Mouse (Mus musculus) heart, embryonic 15.5 days (tissue): Measurements from ENCODE around the gene Sox6. TPM values are rescaled to one million over a fixed set of nuclear protein-coding genes. Genes with fewer than 3 reads are reported as not detected.

ENCODE experiments used
- ATAC-seq: fragments of 200-750 bp; cut with Nextera tagmentation; replicated peaks from 2 replicates; pipeline ENCODE4 v1.8.0; 2017; ENCODE audit warnings: low read depth, moderate TSS enrichment; ENCODE audit not compliant: insufficient number of reproducible peaks, insufficient read depth, low FRiP score
- H3K27ac ChIP-seq: fragments of 300-500 bp; sonication (generic); 2 replicates; pipeline ENCODE4 v1.5.1; 2015; ENCODE audit warnings: mild to moderate bottlenecking, inconsistent platforms
- H3K27me3 ChIP-seq: fragments of 300-500 bp; sonication (generic); 2 replicates; pipeline ENCODE4 v1.6.1; 2015; ENCODE audit warnings: inconsistent platforms
- H3K36me3 ChIP-seq: fragments of 300-500 bp; sonication (generic); 2 replicates; pipeline ENCODE4 v1.6.1; 2015; ENCODE audit warnings: mild to moderate bottlenecking, inconsistent platforms
- H3K4me1 ChIP-seq: fragments of 300-500 bp; sonication (generic); replicated peaks from 2 replicates; pipeline ENCODE4 v1.6.1; 2015; ENCODE audit warnings: inconsistent platforms
- H3K4me2 ChIP-seq: fragments of 300-500 bp; sonication (generic); 2 replicates; pipeline ENCODE4 v1.6.1; 2015; ENCODE audit warnings: inconsistent platforms, mild to moderate bottlenecking, moderate library complexity
- H3K4me3 ChIP-seq: fragments of 300-500 bp; sonication (generic); 2 replicates; pipeline ENCODE4 v1.5.1; 2015; ENCODE audit warnings: mild to moderate bottlenecking, inconsistent platforms
- H3K9ac ChIP-seq: fragments of 300-500 bp; sonication (generic); 2 replicates; pipeline ENCODE4 v1.6.1; 2015; ENCODE audit warnings: mild to moderate bottlenecking, inconsistent platforms
- H3K9me3 ChIP-seq: fragments of 300-500 bp; sonication (generic); replicated peaks from 2 replicates; pipeline ENCODE4 v1.6.1; 2016; ENCODE audit warnings: inconsistent platforms
- WGBS: fragments of 180-500 bp; shearing (Covaris S2); methylation state at CpG from one replicate; pipeline ENCODE4 v1.1.7; 2015; ENCODE audit warnings: mixed read lengths; 5-methylcytosine and 5-hydroxymethylcytosine counted together
- polyA plus RNA-seq: library from polyadenylated mRNA; unstranded; fragments of >200 nt; fragmentation: Nextera tagmentation; extraction: Ambion mirVana; gene quantifications from 2 replicates; pipeline ENCODE4 v1.2.1, GENCODE M21; 2015

The Sox6 gene
- polyA plus RNA-seq, 1 experiment from 2014 or later, result 31.1 TPM

DNA sequence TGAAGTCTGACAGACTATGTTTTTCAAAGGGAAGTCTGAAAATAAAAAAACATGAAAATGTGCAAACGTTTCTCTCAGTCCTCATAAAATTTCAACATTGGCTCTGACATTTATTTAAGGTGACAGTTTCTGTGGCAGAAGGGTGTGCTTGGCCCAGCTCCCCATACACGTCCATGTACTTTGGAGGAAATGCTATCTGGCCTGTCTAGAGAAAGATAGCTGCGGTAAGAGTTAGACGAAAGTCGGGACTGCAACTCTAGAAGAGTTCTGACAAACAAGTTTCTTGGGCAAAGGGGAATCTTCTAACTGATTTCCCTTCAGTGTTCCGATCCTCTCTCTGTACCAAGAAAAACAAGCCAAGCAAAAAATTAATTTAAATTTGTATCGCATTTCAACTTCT lies 150.5 kb downstream of the Sox6 start:
- no peak overlapping the region for H3K9ac ChIP-seq
- H3K27ac ChIP-seq, result no peak overlapping the region
- H3K4me2 ChIP-seq, result no peak overlapping the region
- no peak overlapping the region for H3K4me3 ChIP-seq
- WGBS, result 64% methylated on average over 7 of the region's 7 CpGs
- H3K4me1 ChIP-seq, result no peaks in the 10 kb centered on the region
- H3K36me3 ChIP-seq, result no peaks in the 10 kb centered on the region
- no peaks in the 10 kb centered on the region for H3K9me3 ChIP-seq
- H3K27me3 ChIP-seq, result no peaks in the 10 kb centered on the region
- no peak for ATAC-seq

DNA sequence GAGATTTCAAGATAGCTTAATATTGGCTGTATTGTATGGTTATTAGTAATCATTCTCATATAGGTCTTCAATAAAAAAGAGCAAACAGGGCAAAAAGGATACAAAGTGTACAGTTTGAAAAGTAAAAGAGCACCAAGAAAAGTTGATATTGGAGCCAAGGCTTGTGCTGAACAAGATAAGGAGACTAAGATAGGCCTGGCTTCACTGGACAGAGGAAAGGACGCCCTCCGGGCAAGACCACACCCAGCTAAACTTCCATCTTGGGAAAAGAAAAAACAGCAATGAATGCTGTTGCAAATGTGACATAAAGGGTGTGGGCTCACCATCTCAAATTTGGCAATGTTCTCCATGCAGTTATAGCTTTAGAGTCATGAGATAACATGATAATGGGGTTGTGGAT lies 165.7 kb downstream of the Sox6 start:
- no peak overlapping the region for H3K27ac ChIP-seq
- 78% methylated on average over 2 of the region's 2 CpGs for whole genome bisulfite sequencing
- no peak overlapping the region for H3K4me2 ChIP-seq
- no peaks in the 10 kb centered on the region for H3K9me3 ChIP-seq
- no peak overlapping the region for H3K4me3 ChIP-seq
- peaks cover 5% of the 10 kb centered on the region; the same call in 1 of the 2 replicates for H3K4me1 ChIP-seq
- no peaks in the 10 kb centered on the region for H3K27me3 ChIP-seq
- no peaks in the 10 kb centered on the region for H3K36me3 ChIP-seq
- ATAC-seq, result no peak
- H3K9ac ChIP-seq, result no peak overlapping the region

DNA sequence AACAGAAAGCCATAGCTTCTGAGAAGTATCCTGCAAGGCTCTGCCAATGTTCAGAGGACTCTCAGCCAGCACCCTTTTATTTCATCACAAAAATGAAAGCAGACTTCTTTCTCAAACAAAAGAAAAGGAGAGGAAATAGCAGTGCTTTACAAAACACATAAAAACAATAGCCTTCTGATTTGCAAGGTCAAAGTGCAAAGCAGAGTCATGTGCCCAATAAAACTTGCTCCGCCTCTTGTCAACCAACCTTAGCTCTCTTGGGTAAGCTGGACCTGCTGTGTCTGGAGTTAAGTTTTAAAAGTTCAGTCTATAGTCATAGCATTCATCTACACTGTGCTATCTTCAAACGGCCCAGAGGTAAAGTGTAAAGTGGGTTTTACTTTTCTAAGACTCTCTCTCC lies 170.1 kb downstream of the Sox6 start:
- Histone ChIP-seq H3K9ac (no peak overlapping the region), H3K36me3 (no peaks in the 10 kb centered on the region), H3K4me1 (peaks cover 21% of the 10 kb centered on the region), H3K4me3 (no peak overlapping the region), H3K9me3 (no peaks in the 10 kb centered on the region), H3K27ac (no peak overlapping the region), H3K27me3 (no peaks in the 10 kb centered on the region), H3K4me2 (no peak overlapping the region)
- ATAC-seq, result no peak
- WGBS, result 69% methylated on average over 2 of the region's 2 CpGs

DNA sequence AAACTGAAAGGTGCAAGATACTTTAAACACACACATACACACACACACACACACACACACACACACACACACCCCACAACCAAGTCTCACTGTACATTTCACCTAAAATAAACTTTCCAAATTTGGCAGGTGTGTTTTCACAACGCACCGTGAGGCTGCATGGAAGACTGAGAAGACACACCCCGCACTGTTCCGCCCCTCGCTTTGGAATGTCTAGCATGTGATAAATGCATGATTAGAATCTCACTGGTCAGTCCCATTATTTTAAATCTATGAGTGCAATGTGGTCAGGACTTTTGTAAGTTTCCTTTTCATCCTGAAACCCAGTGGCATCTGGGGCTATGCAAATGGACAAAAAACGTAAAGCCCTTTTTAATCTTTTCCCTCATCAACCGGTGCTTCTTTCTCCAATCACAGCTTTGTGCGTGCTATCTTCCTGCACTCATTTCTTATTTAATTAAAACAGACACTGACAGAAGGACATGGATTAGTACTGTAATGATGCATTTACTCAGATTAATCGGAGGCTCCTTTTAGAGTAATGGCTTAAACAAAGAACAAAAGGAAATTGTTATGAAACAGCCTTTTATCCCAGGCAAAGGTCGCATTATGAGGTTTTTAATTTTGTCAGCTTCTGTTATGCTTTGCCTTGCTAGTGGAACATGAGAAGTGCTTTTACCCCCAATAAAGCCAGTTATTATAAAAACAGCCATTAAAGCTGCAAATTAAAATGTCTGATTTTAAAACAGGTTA lies 170.9 kb downstream of the Sox6 start:
- H3K36me3 ChIP-seq, result no peaks in the 10 kb centered on the region
- ATAC-seq, result no peak
- H3K4me3 ChIP-seq, result no peak overlapping the region
- peaks cover 21% of the 10 kb centered on the region for H3K4me1 ChIP-seq
- no peaks in the 10 kb centered on the region for H3K27me3 ChIP-seq
- no peak overlapping the region for H3K27ac ChIP-seq
- WGBS, result 47% methylated on average over 10 of the region's 10 CpGs
- no peaks in the 10 kb centered on the region for H3K9me3 ChIP-seq
- no peak overlapping the region for H3K9ac ChIP-seq
- no peak overlapping the region for H3K4me2 ChIP-seq

- Histone ChIP-seq H3K27me3 (no peaks in the 10 kb centered on the region), H3K36me3 (no peaks in the 10 kb centered on the region), H3K9me3 (no peaks in the 10 kb centered on the region), H3K27ac (no peak overlapping the region), H3K4me1 (peaks cover 21% of the 10 kb centered on the region), H3K9ac (no peak overlapping the region), H3K4me3 (no peak overlapping the region), H3K4me2 (no peak overlapping the region)
- WGBS, result 45% methylated on average over 9 of the region's 9 CpGs
- no peak for ATAC-seq
Measured at GRCm38 (mm10) chr7:115866698-115867500, 171.7 kb downstream of the Sox6 start.

DNA sequence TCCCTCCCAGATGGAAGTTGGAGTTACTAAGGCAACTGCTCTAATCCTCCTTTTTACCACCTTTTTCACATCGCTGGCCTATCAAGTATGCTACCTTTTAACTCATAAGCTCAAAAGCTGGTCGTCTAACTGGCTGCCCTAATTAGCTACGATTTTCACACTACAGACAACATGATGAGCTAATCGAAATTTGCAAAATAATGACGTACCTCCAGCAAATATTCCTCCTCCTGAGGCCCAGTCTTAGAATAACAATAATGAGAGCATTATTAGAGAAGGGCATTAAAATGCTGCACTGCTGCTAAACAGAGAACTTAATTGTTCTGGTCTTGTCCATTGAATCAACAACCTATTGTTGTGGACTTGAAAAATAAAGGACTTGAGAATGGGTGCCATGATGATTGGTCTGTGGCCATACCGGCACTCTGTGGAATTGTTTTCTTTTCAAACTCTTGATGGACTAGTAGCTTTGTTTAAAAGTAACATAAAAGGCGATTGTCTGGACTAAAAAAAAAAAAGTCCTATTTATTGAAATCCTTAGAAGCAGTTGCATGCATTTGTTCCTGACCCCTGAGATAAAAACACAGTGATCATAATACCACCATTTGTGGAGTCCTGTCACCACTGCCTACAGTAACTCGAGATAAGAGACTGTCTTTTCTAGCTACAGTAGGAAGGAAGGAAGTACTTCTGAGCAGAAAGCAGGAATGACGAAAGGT lies 172.5 kb downstream of the Sox6 start:
- Histone ChIP-seq H3K9me3 (no peaks in the 10 kb centered on the region), H3K27ac (no peak overlapping the region), H3K9ac (no peak overlapping the region), H3K36me3 (no peaks in the 10 kb centered on the region), H3K4me2 (no peak overlapping the region), H3K27me3 (no peaks in the 10 kb centered on the region), H3K4me1 (peaks cover 21% of the 10 kb centered on the region), H3K4me3 (no peak overlapping the region)
- WGBS, result 44% methylated on average over 9 of the region's 9 CpGs
- no peak for ATAC-seq

GRCm38 (mm10) chr7:115865231-115865630 lies 173.4 kb downstream of the Sox6 start:
- H3K27ac ChIP-seq, result no peak overlapping the region
- H3K36me3 ChIP-seq, result no peaks in the 10 kb centered on the region
- no peaks in the 10 kb centered on the region for H3K9me3 ChIP-seq
- H3K4me3 ChIP-seq, result no peak overlapping the region
- H3K27me3 ChIP-seq, result no peaks in the 10 kb centered on the region
- H3K4me1 ChIP-seq, result peaks cover 21% of the 10 kb centered on the region
- ATAC-seq, result no peak
- no peak overlapping the region for H3K4me2 ChIP-seq
- 77% methylated on average over 6 of the region's 6 CpGs for WGBS
- H3K9ac ChIP-seq, result no peak overlapping the region

DNA sequence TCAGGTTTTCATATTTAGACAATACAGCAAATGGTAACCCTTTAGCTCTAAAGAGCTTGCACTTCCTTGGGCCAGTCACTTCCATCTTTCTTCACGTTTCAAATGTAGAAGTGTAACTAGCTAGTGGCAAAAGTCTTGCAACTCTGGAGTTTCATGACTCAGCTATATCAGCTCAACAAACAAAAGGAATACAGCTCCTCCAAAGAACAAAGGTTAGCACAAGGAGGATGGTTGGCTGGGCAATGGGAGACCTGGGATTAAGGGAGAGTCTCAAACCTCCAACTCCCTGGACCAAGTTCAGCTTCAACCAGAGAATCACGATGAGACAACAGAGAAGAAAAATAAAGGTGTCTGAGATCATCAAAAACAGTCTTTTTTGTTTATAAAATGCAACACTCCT lies 174.2 kb downstream of the Sox6 start:
- no peak for ATAC-seq
- Histone ChIP-seq H3K9me3 (no peaks in the 10 kb centered on the region), H3K27me3 (no peaks in the 10 kb centered on the region), H3K4me3 (no peak overlapping the region), H3K4me1 (peaks cover 21% of the 10 kb centered on the region), H3K36me3 (no peaks in the 10 kb centered on the region), H3K27ac (no peak overlapping the region), H3K9ac (no peak overlapping the region), H3K4me2 (no peak overlapping the region)
- WGBS, result 62% methylated on average over 2 of the region's 2 CpGs

GRCm38 (mm10) chr7:115859691-115860401 lies 178.8 kb downstream of the Sox6 start:
- H3K4me1 ChIP-seq, result no peaks in the 10 kb centered on the region
- H3K4me3 ChIP-seq, result no peak overlapping the region
- H3K9ac ChIP-seq, result no peak overlapping the region
- H3K27ac ChIP-seq, result no peak overlapping the region
- ATAC-seq, result no peak
- 71% methylated on average over 9 of the region's 9 CpGs for WGBS
- no peak overlapping the region for H3K4me2 ChIP-seq
- H3K36me3 ChIP-seq, result no peaks in the 10 kb centered on the region
- H3K27me3 ChIP-seq, result no peaks in the 10 kb centered on the region
- no peaks in the 10 kb centered on the region for H3K9me3 ChIP-seq

- no peak for ATAC-seq
- no peaks in the 10 kb centered on the region for H3K4me1 ChIP-seq
- H3K4me2 ChIP-seq, result no peak overlapping the region
- no peaks in the 10 kb centered on the region for H3K9me3 ChIP-seq
- no peak overlapping the region for H3K9ac ChIP-seq
- no peak overlapping the region for H3K27ac ChIP-seq
- no peaks in the 10 kb centered on the region for H3K27me3 ChIP-seq
- no peaks in the 10 kb centered on the region for H3K36me3 ChIP-seq
- WGBS, result 86% methylated on average over 4 of the region's 4 CpGs
- H3K4me3 ChIP-seq, result no peak overlapping the region
Measured at GRCm38 (mm10) chr7:115851131-115851530, 187.5 kb downstream of the Sox6 start.

GRCm38 (mm10) chr7:115845791-115846366 lies 192.7 kb downstream of the Sox6 start:
- H3K9ac ChIP-seq, result no peak overlapping the region
- no peaks in the 10 kb centered on the region for H3K4me1 ChIP-seq
- no peak overlapping the region for H3K4me3 ChIP-seq
- H3K27me3 ChIP-seq, result no peaks in the 10 kb centered on the region
- no peaks in the 10 kb centered on the region for H3K9me3 ChIP-seq
- H3K4me2 ChIP-seq, result no peak overlapping the region
- WGBS, result 73% methylated on average over 4 of the region's 4 CpGs
- no peak for ATAC-seq
- no peak overlapping the region for H3K27ac ChIP-seq
- H3K36me3 ChIP-seq, result no peaks in the 10 kb centered on the region
